Mouse (Mus musculus) common myeloid progenitor, adult 5-6 weeks (primary cell): ENCODE measurements around the gene St6gal1. TPM values are rescaled to one million over a fixed set of nuclear protein-coding genes. Genes with fewer than 3 reads are reported as not detected.

Source experiments
- ATAC-seq: replicated peaks from 2 replicates; pipeline ENCODE4 v1.8.0; 2016; ENCODE audit warnings: low read depth, mild to moderate bottlenecking, moderate TSS enrichment, inconsistent platforms; ENCODE audit not compliant: poor library complexity, severe bottlenecking
- total RNA-seq: library from RNA; stranded (forward); fragments of 200-1000, 187-1606 nt; gene quantifications from 2 replicates; pipeline ENCODE4 v1.2.3, GENCODE M21; 2017

St6gal1 gene
- total RNA-seq, 1 experiment from 2014 or later = 0.41 TPM

GRCm38 (mm10) chr16:23379536-23380230 is 155.1 kb downstream of the St6gal1 start:
- ATAC-seq = no peak

GRCm38 (mm10) chr16:23384304-23384703 is 159.8 kb downstream of the St6gal1 start:
- no peak for ATAC-seq

GRCm38 (mm10) chr16:23397931-23398330 is 173.4 kb downstream of the St6gal1 start:
- no peak for ATAC-seq

GRCm38 (mm10) chr16:23401463-23401862 is 176.9 kb downstream of the St6gal1 start:
- ATAC-seq = peak; percentile 68

GRCm38 (mm10) chr16:23401959-23402358 is 177.4 kb downstream of the St6gal1 start:
- ATAC-seq = no peak

- peak; percentile 66 for ATAC-seq
These were observed 178.6 kb downstream of the St6gal1 start for GRCm38 (mm10) chr16:23403008-23403755.

Other genes starting within 250 kb of the St6gal1 start
- not detected in 2 replicates for gene Kng2, start 195.3 kb upstream of the St6gal1 start, total RNA-seq
- gene Kng1, start 166.9 kb upstream of the St6gal1 start, total RNA-seq = not detected in 2 replicates
- 830 and 874 TPM in 2 replicates for gene Eif4a2, start 117.3 kb upstream of the St6gal1 start, total RNA-seq
- 67.1 and 71.7 TPM in 2 replicates for gene Rfc4, start 97.0 kb upstream of the St6gal1 start, total RNA-seq
- gene Adipoq, start 78.2 kb upstream of the St6gal1 start, total RNA-seq = not detected in 2 replicates
- gene Rtp1, start 204.4 kb downstream of the St6gal1 start, total RNA-seq = not detected in 2 replicates